Mouse (Mus musculus): ENCODE measurements at regions not wholly inside any gene's neighbourhood (a gene's known extent, or its start where the extent isn't known, plus 50 kb on each side); places are given as distances from the start of the nearest gene placed in this dataset.

DNA sequence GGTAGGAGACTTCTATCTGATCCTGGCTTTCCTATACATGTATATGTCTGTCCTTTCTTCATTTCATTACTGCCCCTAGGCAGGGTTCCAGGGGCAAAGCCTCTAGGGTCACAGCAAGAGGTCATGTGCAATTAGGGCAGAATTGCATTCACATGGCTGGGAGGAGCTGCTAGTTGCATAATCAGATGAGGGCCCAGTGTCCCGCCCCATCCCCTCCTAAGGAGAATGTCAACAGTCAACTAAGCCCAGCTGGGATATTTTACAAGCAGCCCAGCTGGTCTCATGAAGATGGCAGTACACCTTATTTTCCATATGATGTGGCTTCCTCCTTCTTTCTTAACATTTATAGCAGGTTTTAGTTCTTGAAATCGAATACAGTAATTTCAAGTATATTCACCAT, 273.3 kb upstream of the Irx5 start:
- TF ChIP-seq POLR2A (IDR thresholded peaks at IDR 0.05; ENCODE audit: insufficient read length, low read depth) (no peak), MAX (IDR thresholded peaks at IDR 0.05; ENCODE audit: low read depth) (no peak), POLR2AphosphoS2 (IDR thresholded peaks at IDR 0.05; ENCODE audit: insufficient read length, low read depth) (no peak), E2F4 (IDR thresholded peaks at IDR 0.05; ENCODE audit: insufficient read depth) (no peak)
